Mouse (Mus musculus): ENCODE measurements at regions not wholly inside any gene's neighbourhood (a gene's known extent, or its start where the extent isn't known, plus 50 kb on each side); places are given as distances from the start of the nearest gene placed in this dataset.

- no peak for DNase-seq
Observed at GRCm38 (mm10) chr4:26101881-26102459, 244.7 kb downstream of the Manea start.

GRCm38 (mm10) chr4:26070606-26071005 lies 270.6 kb upstream of the Fut9 start:
- peak; percentile 42 for DNase-seq

- peak; percentile 20 for DNase-seq
Observed at GRCm38 (mm10) chr4:26069452-26069851, 269.4 kb upstream of the Fut9 start.
